Mouse (Mus musculus) midbrain, embryonic 14.5 days (tissue): ENCODE results near the gene Rab13. TPM values are rescaled to one million over a fixed set of nuclear protein-coding genes. Genes with fewer than 3 reads are reported as not detected.

ENCODE experiments used
- ATAC-seq: fragments of 200-750 bp; cut with Nextera tagmentation; 2 replicates; pipeline ENCODE4 v1.8.0; 2017; ENCODE audit warnings: moderate number of reproducible peaks, moderate library complexity; ENCODE audit not compliant: low FRiP score, low TSS enrichment
- DNase-seq: peaks from one replicate; pipeline ENCODE4 v3.0.0-alpha.2; 2015
- H3K27ac ChIP-seq: fragments of 300-500 bp; sonication (generic); replicated peaks from 2 replicates; pipeline ENCODE4 v1.5.1; 2014; ENCODE audit warnings: mild to moderate bottlenecking, low read depth, low read length, moderate library complexity
- H3K27me3 ChIP-seq: fragments of 300-500 bp; sonication (generic); 2 replicates; pipeline ENCODE4 v1.6.1; 2014; ENCODE audit warnings: low read length, control low read depth, mixed read lengths; ENCODE audit not compliant: control insufficient read depth, insufficient read depth
- H3K36me3 ChIP-seq: fragments of 300-500 bp; sonication (generic); 2 replicates; pipeline ENCODE4 v1.6.1; 2014; ENCODE audit warnings: low read length, control low read depth; ENCODE audit not compliant: control insufficient read depth, insufficient read depth
- H3K4me1 ChIP-seq: fragments of 300-500 bp; sonication (generic); 2 replicates; pipeline ENCODE4 v1.6.1; 2014; ENCODE audit warnings: mild to moderate bottlenecking, antibody characterized with exemption, low read length, control low read depth; ENCODE audit not compliant: control insufficient read depth, insufficient read depth
- H3K4me2 ChIP-seq: fragments of 300-500 bp; sonication (generic); 2 replicates; pipeline ENCODE4 v1.6.1; 2014; ENCODE audit warnings: mild to moderate bottlenecking, low read length, moderate library complexity
- H3K4me3 ChIP-seq: fragments of 300-500 bp; sonication (generic); replicated peaks from 2 replicates; pipeline ENCODE4 v1.5.1; 2014; ENCODE audit warnings: low read depth, low read length
- H3K9ac ChIP-seq: fragments of 300-500 bp; sonication (generic); replicated peaks from 2 replicates; pipeline ENCODE4 v1.6.1; 2014; ENCODE audit warnings: mild to moderate bottlenecking, low read length, moderate library complexity
- H3K9me3 ChIP-seq: fragments of 300-500 bp; sonication (generic); 2 replicates; pipeline ENCODE4 v1.6.1; 2016; ENCODE audit warnings: low read length, control low read depth, mixed read lengths; ENCODE audit not compliant: control insufficient read depth
- WGBS: fragments of 180-500 bp; shearing (Covaris S2); extraction: QIAGEN DNeasy Blood & Tissue Kit; methylation state at CpG from one replicate; pipeline ENCODE4 v1.1.7; 2014; 5-methylcytosine and 5-hydroxymethylcytosine counted together
- polyA plus RNA-seq: library from polyadenylated mRNA; unstranded; fragments of >200 nt; fragmentation: Nextera tagmentation; extraction: Ambion mirVana; gene quantifications from 2 replicates; pipeline ENCODE4 v1.2.1, GENCODE M21; 2014

Rab13 gene
- 10.7 and 11.7 TPM in 2 replicates for polyA plus RNA-seq

GRCm38 (mm10) chr3:90213377-90213866, at the start of gene Rab13, which contains the start of gene Rps27:
TSS of gene Rab13 (plus strand) at chr3:90213695.
TSS of gene Rps27 (minus strand) at chr3:90213651.
- peak; percentile 93 for ATAC-seq
- WGBS = under 1% methylated on average over 42 of the region's 42 CpGs

GRCm38 (mm10) chr3:90179566-90179965, 33.9 kb upstream of the Rab13 start:
- Histone ChIP-seq H3K4me2 (no peak overlapping the region), H3K36me3 (no peaks in the 10 kb centered on the region), H3K4me1 (no peaks in the 10 kb centered on the region), H3K27ac (no peak overlapping the region), H3K9ac (no peak overlapping the region), H3K9me3 (no peaks in the 10 kb centered on the region), H3K27me3 (no peaks in the 10 kb centered on the region), H3K4me3 (no peak overlapping the region)
- DNase-seq = no peak
- 80% methylated on average over 3 of the region's 3 CpGs for WGBS
- ATAC-seq = no peak

More at GRCm38 (mm10) chr3:90213377-90213866, at the start of gene Rab13, which contains the start of gene Rps27:
- H3K4me1 ChIP-seq = peaks cover 22% of the 10 kb centered on the region
- H3K36me3 ChIP-seq = peaks cover 39% of the 10 kb centered on the region
- H3K27ac ChIP-seq = peak within 1 kb of the TSS; percentile 90
- DNase-seq = peak; percentile 97
- H3K27me3 ChIP-seq = no peaks in the 10 kb centered on the region
- no peaks in the 10 kb centered on the region for H3K9me3 ChIP-seq
- peak within 1 kb of the TSS; percentile 88 for H3K4me3 ChIP-seq
- peak within 1 kb of the TSS; percentile 89 for H3K9ac ChIP-seq
- H3K4me2 ChIP-seq = peak within 1 kb of the TSS; percentile 79

GRCm38 (mm10) chr3:90183581-90183980, 29.9 kb upstream of the Rab13 start:
- no peaks in the 10 kb centered on the region for H3K27me3 ChIP-seq
- no peak overlapping the region for H3K27ac ChIP-seq
- H3K9ac ChIP-seq = no peak overlapping the region
- no peak for ATAC-seq
- no peaks in the 10 kb centered on the region for H3K36me3 ChIP-seq
- no peak overlapping the region for H3K4me3 ChIP-seq
- 70% methylated on average over 3 of the region's 3 CpGs for WGBS
- DNase-seq = no peak
- no peaks in the 10 kb centered on the region for H3K4me1 ChIP-seq
- H3K4me2 ChIP-seq = no peak overlapping the region
- H3K9me3 ChIP-seq = no peaks in the 10 kb centered on the region

GRCm38 (mm10) chr3:90190859-90191510, 22.5 kb upstream of the Rab13 start:
- H3K9me3 ChIP-seq = no peaks in the 10 kb centered on the region
- no peaks in the 10 kb centered on the region for H3K36me3 ChIP-seq
- DNase-seq (no peak), ATAC-seq (no peak)
- no peak overlapping the region for H3K9ac ChIP-seq
- H3K27ac ChIP-seq = no peak overlapping the region
- no peak overlapping the region for H3K4me2 ChIP-seq
- H3K4me3 ChIP-seq = no peak overlapping the region
- WGBS = 83% methylated on average over 11 of the region's 11 CpGs
- no peaks in the 10 kb centered on the region for H3K4me1 ChIP-seq
- no peaks in the 10 kb centered on the region for H3K27me3 ChIP-seq

- Histone ChIP-seq H3K27me3 (no peaks in the 10 kb centered on the region), H3K36me3 (no peaks in the 10 kb centered on the region), H3K4me1 (no peaks in the 10 kb centered on the region), H3K9me3 (no peaks in the 10 kb centered on the region), H3K27ac (no peak overlapping the region), H3K4me2 (no peak overlapping the region), H3K4me3 (no peak overlapping the region), H3K9ac (no peak overlapping the region)
- WGBS = 70% methylated on average over 4 of the region's 4 CpGs
- ATAC-seq (no peak), DNase-seq (no peak)
Observed at GRCm38 (mm10) chr3:90194759-90195158, 18.7 kb upstream of the Rab13 start.

GRCm38 (mm10) chr3:90195644-90196043, 17.9 kb upstream of the Rab13 start:
- ATAC-seq (no peak), DNase-seq (no peak)
- Histone ChIP-seq H3K4me1 (no peaks in the 10 kb centered on the region), H3K36me3 (no peaks in the 10 kb centered on the region), H3K4me3 (no peak overlapping the region), H3K9ac (no peak overlapping the region), H3K27me3 (no peaks in the 10 kb centered on the region), H3K27ac (no peak overlapping the region), H3K9me3 (no peaks in the 10 kb centered on the region), H3K4me2 (no peak overlapping the region)
- WGBS = 69% methylated on average over 1 of the region's 1 CpGs

- ATAC-seq (no peak), DNase-seq (no peak)
- Histone ChIP-seq H3K9ac (no peak overlapping the region), H3K27me3 (no peaks in the 10 kb centered on the region), H3K4me1 (no peaks in the 10 kb centered on the region), H3K27ac (no peak overlapping the region), H3K36me3 (no peaks in the 10 kb centered on the region), H3K4me2 (no peak overlapping the region), H3K9me3 (no peaks in the 10 kb centered on the region), H3K4me3 (no peak overlapping the region)
- WGBS = 76% methylated on average over 1 of the region's 1 CpGs
Observed at GRCm38 (mm10) chr3:90197548-90197947, 15.9 kb upstream of the Rab13 start.

- no peak for ATAC-seq
- H3K9me3 ChIP-seq = no peaks in the 10 kb centered on the region
- 82% methylated on average over 1 of the region's 1 CpGs for WGBS
Observed at GRCm38 (mm10) chr3:90202884-90203283, 10.6 kb upstream of the Rab13 start.

GRCm38 (mm10) chr3:90203619-90204018, 9.9 kb upstream of the Rab13 start:
- H3K36me3 ChIP-seq = peaks cover 12% of the 10 kb centered on the region
- no peaks in the 10 kb centered on the region for H3K27me3 ChIP-seq
- no peaks in the 10 kb centered on the region for H3K9me3 ChIP-seq
- no peak overlapping the region for H3K4me3 ChIP-seq
- DNase-seq (no peak), ATAC-seq (no peak)
- 83% methylated on average over 5 of the region's 5 CpGs for WGBS
- H3K4me2 ChIP-seq = no peak overlapping the region
- H3K4me1 ChIP-seq = no peaks in the 10 kb centered on the region
- H3K27ac ChIP-seq = no peak overlapping the region
- H3K9ac ChIP-seq = no peak overlapping the region

More at GRCm38 (mm10) chr3:90202884-90203283, 10.6 kb upstream of the Rab13 start:
- Histone ChIP-seq H3K9ac (no peak overlapping the region), H3K27me3 (no peaks in the 10 kb centered on the region), H3K36me3 (peaks cover 5% of the 10 kb centered on the region), H3K4me3 (no peak overlapping the region), H3K4me1 (no peaks in the 10 kb centered on the region), H3K4me2 (no peak overlapping the region), H3K27ac (no peak overlapping the region)
- no peak for DNase-seq
